Mouse (Mus musculus) MEL (cell line): ENCODE results near the gene 1700122O11Rik.

Experiments
- CHD2 ChIP-seq: IDR thresholded peaks from 2 replicates; pipeline ENCODE4 v1.6.1; 2011; ENCODE audit warnings: low read length, improper control_type of control experiment
- CTCF ChIP-seq, 3 experiments: IDR thresholded peaks in 2 of 3; conservative IDR thresholded peaks in 1 of 3; 2 replicates each; pipeline ENCODE4 v1.5.1; 2011 to 2012; ENCODE audit warnings: low read length in 3 of 3, low read depth in 2 of 3, mild to moderate bottlenecking in 2 of 3, improper control_type of control experiment in 1 of 3, inconsistent platforms in 1 of 3, mixed read lengths in 1 of 3, moderate library complexity in 1 of 3; ENCODE audit not compliant: control insufficient read depth in 1 of 3, insufficient read depth in 1 of 3, poor library complexity in 1 of 3, severe bottlenecking in 1 of 3
- E2F4 ChIP-seq: IDR thresholded peaks from 2 replicates; pipeline ENCODE4 v1.6.1; 2011; ENCODE audit warnings: low read depth, low read length, improper control_type of control experiment, borderline replicate concordance
- EP300 ChIP-seq, 2 experiments: IDR thresholded peaks; 2 replicates each; pipeline ENCODE4 v1.6.1; 2011; ENCODE audit warnings: improper control_type of control experiment in 2 of 2, low read length in 2 of 2, low read depth in 1 of 2, mild to moderate bottlenecking in 1 of 2
- MEF2A ChIP-seq: IDR thresholded peaks from 2 replicates; pipeline ENCODE4 v1.6.1; 2014; ENCODE audit warnings: low read depth, mild to moderate bottlenecking, inconsistent platforms, low read length, improper control_type of control experiment; ENCODE audit not compliant: poor library complexity, insufficient replicate concordance, severe bottlenecking; ENCODE audit errors: extremely low read depth
- POLR2A ChIP-seq, 2 experiments: IDR thresholded peaks; 2 replicates each; pipeline ENCODE4 v1.6.1; 2011 to 2012; ENCODE audit warnings: low read length in 2 of 2, mild to moderate bottlenecking in 2 of 2, control low read depth in 1 of 2, improper control_type of control experiment in 1 of 2, low read depth in 1 of 2, moderate library complexity in 1 of 2; ENCODE audit not compliant: control insufficient read depth in 1 of 2, insufficient read depth in 1 of 2, poor library complexity in 1 of 2
- POLR2AphosphoS5 ChIP-seq: IDR thresholded peaks from 2 replicates; pipeline ENCODE4 v1.6.1; 2012; ENCODE audit warnings: low read depth, borderline replicate concordance, mild to moderate bottlenecking, inconsistent platforms, low read length, moderate library complexity, mixed read lengths
- ZNF384 ChIP-seq: IDR thresholded peaks from 2 replicates; pipeline ENCODE4 v1.6.1; 2012; ENCODE audit warnings: low read depth, mild to moderate bottlenecking, inconsistent platforms, low read length, improper control_type of control experiment

GRCm38 (mm10) chr17:48002486-48002885 lies 35.6 kb downstream of the 1700122O11Rik start:
- TF ChIP-seq EP300 (IDR thresholded peaks at IDR 0.05; ENCODE audit: low read depth in 1 of 2, low read length in 2 of 2), result no peak
- no peak for TF ChIP-seq ZNF384
- TF ChIP-seq E2F4, result no peak
- TF ChIP-seq POLR2A (IDR thresholded peaks at IDR 0.05; ENCODE audit: control insufficient read depth in 1 of 2, insufficient read depth in 1 of 2, low read depth in 1 of 2, low read length in 2 of 2, poor library complexity in 1 of 2), result no peak
- TF ChIP-seq CTCF (IDR thresholded peaks at IDR 0.05 in 2 of 3, conservative IDR thresholded peaks at IDR 0.05 in 1 of 3; ENCODE audit: control insufficient read depth in 1 of 3, insufficient read depth in 1 of 3, low read depth in 2 of 3, low read length in 3 of 3, poor library complexity in 1 of 3, severe bottlenecking in 1 of 3), result no peak
- no peak for TF ChIP-seq MEF2A
- TF ChIP-seq POLR2AphosphoS5, result no peak
- no peak for TF ChIP-seq CHD2
